Mouse (Mus musculus): ENCODE measurements around the gene Alg1. TPM values are rescaled to one million over a fixed set of nuclear protein-coding genes. Genes with fewer than 3 reads are reported as not detected.
"Not testable (repeated sequence)": the region's sequence is repeated elsewhere in the genome, so short reads cannot be mapped to it uniquely, and the experiment has no call there.

Alg1 gene
- polyA plus RNA-seq, 1 experiment from 2014 or later, result 16.9 TPM

GRCm38 (mm10) chr16:5212150-5212549, 21.3 kb upstream of the Alg1 start:
- TF ChIP-seq EP300 (IDR thresholded peaks at IDR 0.05; ENCODE audit: low read depth), result no peak
- no peak for TF ChIP-seq CTCF (IDR thresholded peaks at IDR 0.05; ENCODE audit: low read depth)
- no peak for DNase-seq
- no peak overlapping the region for H3K27ac ChIP-seq (ENCODE audit: low read depth)
- H3K9me3 ChIP-seq (ENCODE audit: low read length), result no peaks in the 10 kb centered on the region
- no peaks in the 10 kb centered on the region for H3K4me1 ChIP-seq (ENCODE audit: insufficient read depth)
- no peaks in the 10 kb centered on the region for H3K27me3 ChIP-seq (ENCODE audit: insufficient read depth, low read length)
- ATAC-seq, result no peak
- H3K36me3 ChIP-seq (replicated peaks; ENCODE audit: insufficient read depth, low read length), result no peaks in the 10 kb centered on the region
- H3K4me2 ChIP-seq (ENCODE audit: low read depth, low read length), result no peak overlapping the region
- H3K4me3 ChIP-seq (ENCODE audit: low read depth, low read length), result no peak overlapping the region
- H3K9ac ChIP-seq (replicated peaks), result no peak overlapping the region
- WGBS (ENCODE audit: insufficient replicate concordance), result 77% methylated on average over 3 of the region's 3 CpGs

- TF ChIP-seq CTCF (IDR thresholded peaks at IDR 0.05; ENCODE audit: low read depth) (no peak), EP300 (IDR thresholded peaks at IDR 0.05; ENCODE audit: low read depth) (no peak)
- ATAC-seq, result no peak
- no peak overlapping the region for H3K4me2 ChIP-seq (ENCODE audit: low read depth, low read length)
Observed at GRCm38 (mm10) chr16:5214126-5214525, 19.3 kb upstream of the Alg1 start.

DNA sequence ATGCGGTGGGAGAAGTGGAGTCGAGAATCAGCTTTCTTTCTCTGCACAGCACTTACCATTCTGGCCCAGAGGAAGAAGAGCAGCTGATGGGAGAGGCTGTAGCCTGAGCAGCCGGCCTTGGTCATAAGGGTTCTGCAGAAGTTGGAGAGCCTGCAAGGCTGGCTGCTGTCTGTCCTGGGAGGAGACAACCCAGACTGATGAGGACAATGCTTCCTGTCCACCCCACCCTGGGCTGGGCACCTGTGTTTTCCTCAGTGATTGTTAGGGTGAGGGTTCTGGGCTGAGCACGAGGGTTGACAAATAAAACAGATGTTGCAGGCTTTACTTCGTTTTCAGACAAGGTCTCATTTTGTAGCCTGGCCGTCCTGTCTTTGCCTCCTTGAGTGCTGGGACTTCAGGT, 16.7 kb upstream of the Alg1 start:
- no peak overlapping the region for H3K4me2 ChIP-seq (ENCODE audit: low read depth, low read length)
- TF ChIP-seq CTCF (IDR thresholded peaks at IDR 0.05; ENCODE audit: low read depth) (no peak), EP300 (IDR thresholded peaks at IDR 0.05; ENCODE audit: low read depth) (no peak)
- 54% methylated on average over 6 of the region's 6 CpGs for WGBS (ENCODE audit: insufficient replicate concordance)
- no peaks in the 10 kb centered on the region for H3K36me3 ChIP-seq (replicated peaks; ENCODE audit: insufficient read depth, low read length)
- DNase-seq (no peak), ATAC-seq (no peak)
- H3K9ac ChIP-seq (replicated peaks), result no peak overlapping the region
- H3K27me3 ChIP-seq (ENCODE audit: insufficient read depth, low read length), result no peaks in the 10 kb centered on the region
- H3K4me3 ChIP-seq (ENCODE audit: low read depth, low read length), result no peak overlapping the region
- H3K27ac ChIP-seq (ENCODE audit: low read depth), result no peak overlapping the region
- H3K9me3 ChIP-seq (ENCODE audit: low read length), result no peaks in the 10 kb centered on the region
- no peaks in the 10 kb centered on the region for H3K4me1 ChIP-seq (ENCODE audit: insufficient read depth)

More at GRCm38 (mm10) chr16:5214126-5214525, 19.3 kb upstream of the Alg1 start:
- WGBS (ENCODE audit: insufficient replicate concordance), result 90% methylated on average over 2 of the region's 2 CpGs
- no peaks in the 10 kb centered on the region for H3K4me1 ChIP-seq (ENCODE audit: insufficient read depth)
- H3K27ac ChIP-seq (ENCODE audit: low read depth), result no peak overlapping the region
- DNase-seq, result no peak
- H3K36me3 ChIP-seq (replicated peaks; ENCODE audit: insufficient read depth, low read length), result no peaks in the 10 kb centered on the region
- H3K4me3 ChIP-seq (ENCODE audit: low read depth, low read length), result no peak overlapping the region
- H3K9ac ChIP-seq (replicated peaks), result no peak overlapping the region
- no peaks in the 10 kb centered on the region for H3K27me3 ChIP-seq (ENCODE audit: insufficient read depth, low read length)
- H3K9me3 ChIP-seq (ENCODE audit: low read length), result no peaks in the 10 kb centered on the region

DNA sequence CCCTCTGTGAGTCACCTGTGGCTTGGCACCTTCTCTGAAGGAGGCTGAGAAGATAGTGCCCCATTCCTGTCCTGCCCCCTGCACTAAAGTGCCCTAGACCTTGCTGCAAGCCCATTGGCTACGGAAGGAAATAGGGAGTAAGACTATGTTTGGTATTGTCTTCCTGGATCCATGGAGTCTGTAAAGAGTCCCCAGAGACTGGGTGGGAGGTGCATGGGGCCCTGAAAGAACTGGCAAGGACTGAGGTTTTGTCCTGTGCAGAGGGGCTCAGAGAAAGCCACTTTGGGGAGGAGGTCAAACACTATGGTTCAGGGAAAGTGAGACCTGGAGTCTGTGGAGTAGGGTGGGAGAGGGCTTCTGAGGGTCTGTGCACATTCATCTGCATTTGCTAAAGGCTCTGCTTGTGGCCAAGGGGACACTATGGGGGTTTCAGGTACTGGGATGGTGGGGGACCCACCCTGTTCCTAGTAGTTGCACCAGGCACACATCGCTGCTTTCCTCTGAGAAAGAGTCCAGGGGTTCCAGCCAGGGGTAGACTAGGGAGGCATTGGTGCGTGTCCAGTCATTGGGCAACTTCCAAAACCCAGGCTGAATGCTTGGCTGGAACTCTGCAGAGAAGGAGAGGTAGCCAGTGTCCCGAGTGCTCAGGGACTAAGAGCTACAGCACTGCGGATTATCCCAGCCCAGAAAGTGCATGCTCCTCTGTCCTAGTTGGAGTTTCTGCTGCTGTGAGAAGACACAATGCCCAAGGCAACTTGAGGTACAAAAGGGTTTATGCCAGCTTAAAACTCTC, 15.9 kb upstream of the Alg1 start:
- Histone ChIP-seq H3K4me2 (ENCODE audit: low read depth, low read length) (no peak overlapping the region), H3K27ac (ENCODE audit: low read depth) (no peak overlapping the region), H3K27me3 (ENCODE audit: insufficient read depth, low read length) (no peaks in the 10 kb centered on the region), H3K4me1 (ENCODE audit: insufficient read depth) (no peaks in the 10 kb centered on the region), H3K4me3 (ENCODE audit: low read depth, low read length) (no peak overlapping the region), H3K36me3 (replicated peaks; ENCODE audit: insufficient read depth, low read length) (no peaks in the 10 kb centered on the region), H3K9ac (replicated peaks) (no peak overlapping the region), H3K9me3 (ENCODE audit: low read length) (no peaks in the 10 kb centered on the region)
- no peak for DNase-seq
- WGBS (ENCODE audit: insufficient replicate concordance), result 66% methylated on average over 5 of the region's 5 CpGs
- ATAC-seq, result no peak
- TF ChIP-seq EP300 (IDR thresholded peaks at IDR 0.05; ENCODE audit: low read depth), result no peak

DNA sequence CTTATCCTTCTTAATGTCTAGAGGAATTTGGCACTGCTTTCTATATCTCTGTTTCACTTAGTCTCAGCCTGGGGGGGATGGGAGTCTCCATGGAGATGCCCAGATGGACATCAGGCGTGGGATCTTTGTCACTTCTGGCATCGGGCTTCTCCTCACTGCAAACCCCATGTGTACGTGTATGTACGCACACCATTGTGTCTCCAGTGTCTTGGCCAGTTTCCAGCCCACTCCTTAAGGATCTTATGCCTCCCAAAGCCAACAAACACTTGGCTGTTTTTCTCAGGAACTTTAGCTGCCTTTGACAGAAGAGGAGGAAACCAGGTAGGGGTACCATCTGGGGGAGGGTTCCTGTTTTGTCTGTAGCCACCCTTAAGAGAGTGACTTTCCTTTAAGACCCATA, 12.0 kb upstream of the Alg1 start:
- Histone ChIP-seq H3K4me2 (ENCODE audit: low read depth, low read length) (no peak overlapping the region), H3K9ac (replicated peaks) (no peak overlapping the region), H3K27me3 (ENCODE audit: insufficient read depth, low read length) (no peaks in the 10 kb centered on the region), H3K9me3 (ENCODE audit: low read length) (no peaks in the 10 kb centered on the region), H3K4me3 (ENCODE audit: low read depth, low read length) (no peak overlapping the region), H3K4me1 (ENCODE audit: insufficient read depth) (no peaks in the 10 kb centered on the region), H3K27ac (ENCODE audit: low read depth) (no peak overlapping the region), H3K36me3 (replicated peaks; ENCODE audit: insufficient read depth, low read length) (no peaks in the 10 kb centered on the region)
- TF ChIP-seq CTCF (IDR thresholded peaks at IDR 0.05; ENCODE audit: low read depth), result no peak
- no peak for TF ChIP-seq EP300 (IDR thresholded peaks at IDR 0.05; ENCODE audit: low read depth)
- no peak for ATAC-seq
- DNase-seq, result no peak
- WGBS (ENCODE audit: insufficient replicate concordance), result 55% methylated on average over 4 of the region's 4 CpGs

GRCm38 (mm10) chr16:5222140-5222539, 11.3 kb upstream of the Alg1 start, which contains the start of gene AU021092:
Gene AU021092, minus strand, starts transcription at chr16:5222299.
- Histone ChIP-seq H3K27me3 (ENCODE audit: insufficient read depth, low read length) (no peaks in the 10 kb centered on the region), H3K4me3 (ENCODE audit: low read depth, low read length) (no peak within 1 kb of the TSS), H3K4me2 (ENCODE audit: low read depth, low read length) (no peak within 1 kb of the TSS), H3K27ac (ENCODE audit: low read depth) (no peak within 1 kb of the TSS), H3K4me1 (ENCODE audit: insufficient read depth) (no peaks in the 10 kb centered on the region), H3K36me3 (replicated peaks; ENCODE audit: insufficient read depth, low read length) (no peaks in the 10 kb centered on the region), H3K9me3 (ENCODE audit: low read length) (no peaks in the 10 kb centered on the region), H3K9ac (replicated peaks) (no peak within 1 kb of the TSS)
- WGBS (ENCODE audit: insufficient replicate concordance), result 52% methylated on average over 6 of the region's 6 CpGs
- DNase-seq (no peak), ATAC-seq (no peak)
- no peak for TF ChIP-seq EP300 (IDR thresholded peaks at IDR 0.05; ENCODE audit: low read depth)
- no peak for TF ChIP-seq CTCF (IDR thresholded peaks at IDR 0.05; ENCODE audit: low read depth)

GRCm38 (mm10) chr16:5226534-5226933, 6.9 kb upstream of the Alg1 start:
- not testable (repeated sequence) for DNase-seq, ATAC-seq

DNA sequence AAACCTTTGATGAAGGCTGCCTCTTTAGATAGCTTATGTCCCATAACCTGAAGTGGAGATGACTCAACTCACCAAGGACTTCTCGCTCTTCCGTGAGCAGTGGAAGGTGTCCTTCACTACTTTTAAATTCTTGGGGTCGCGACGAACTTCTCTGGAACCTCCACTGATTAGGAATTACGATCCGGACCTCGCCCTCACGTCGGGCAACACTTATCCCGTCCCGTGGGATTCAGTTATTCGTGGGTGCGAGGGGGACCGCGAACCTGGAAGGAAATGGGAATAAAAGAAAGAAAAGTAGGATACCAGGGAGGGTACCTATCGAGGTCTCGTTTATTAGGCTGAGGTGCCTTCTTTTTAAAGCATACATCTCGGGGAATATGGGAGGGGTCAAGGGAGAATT, 5.9 kb upstream of the Alg1 start:
- not testable (repeated sequence) for H3K36me3 ChIP-seq (replicated peaks; ENCODE audit: insufficient read depth, low read length); H3K27me3 ChIP-seq (ENCODE audit: insufficient read depth, low read length); H3K4me3 ChIP-seq (ENCODE audit: low read depth, low read length); H3K27ac ChIP-seq (ENCODE audit: low read depth); ATAC-seq; H3K9me3 ChIP-seq (ENCODE audit: low read length); H3K9ac ChIP-seq (replicated peaks); H3K4me2 ChIP-seq (ENCODE audit: low read depth, low read length); DNase-seq; H3K4me1 ChIP-seq (ENCODE audit: insufficient read depth)
- 71% methylated on average over 19 of the region's 19 CpGs for WGBS (ENCODE audit: insufficient replicate concordance)

More at GRCm38 (mm10) chr16:5226534-5226933, 6.9 kb upstream of the Alg1 start:
- WGBS (ENCODE audit: insufficient replicate concordance), result 14% methylated on average over 1 of the region's 1 CpGs
- H3K27me3 ChIP-seq (ENCODE audit: insufficient read depth, low read length); H3K36me3 ChIP-seq (replicated peaks; ENCODE audit: insufficient read depth, low read length); H3K9ac ChIP-seq (replicated peaks); H3K27ac ChIP-seq (ENCODE audit: low read depth); H3K9me3 ChIP-seq (ENCODE audit: low read length); H3K4me2 ChIP-seq (ENCODE audit: low read depth, low read length); H3K4me1 ChIP-seq (ENCODE audit: insufficient read depth); H3K4me3 ChIP-seq (ENCODE audit: low read depth, low read length): not testable (repeated sequence)

DNA sequence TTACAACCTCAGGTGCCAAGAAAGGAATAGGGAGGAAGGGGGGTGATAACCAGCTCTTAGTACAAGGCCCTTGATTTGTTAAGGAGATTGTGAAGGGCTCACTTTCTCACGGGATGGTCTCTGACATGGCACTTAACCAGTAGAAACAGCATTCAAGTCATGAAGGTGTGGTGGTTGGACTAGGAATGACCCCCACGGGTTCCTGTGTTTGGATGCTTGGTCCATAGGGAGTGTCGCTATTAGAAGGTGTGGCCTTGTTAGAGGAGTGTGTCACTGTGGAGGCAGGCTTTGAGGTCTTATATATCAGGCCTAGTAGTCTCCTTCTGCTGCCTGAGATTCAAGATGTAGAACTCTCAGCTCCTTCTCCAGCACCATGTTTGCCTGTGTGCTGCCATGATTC, 5.3 kb upstream of the Alg1 start:
- not testable (repeated sequence) for H3K27ac ChIP-seq (ENCODE audit: low read depth); DNase-seq; H3K4me1 ChIP-seq (ENCODE audit: insufficient read depth); H3K9ac ChIP-seq (replicated peaks); H3K4me3 ChIP-seq (ENCODE audit: low read depth, low read length); H3K4me2 ChIP-seq (ENCODE audit: low read depth, low read length); ATAC-seq; H3K27me3 ChIP-seq (ENCODE audit: insufficient read depth, low read length); H3K9me3 ChIP-seq (ENCODE audit: low read length); H3K36me3 ChIP-seq (replicated peaks; ENCODE audit: insufficient read depth, low read length)
- 76% methylated on average over 3 of the region's 3 CpGs for WGBS (ENCODE audit: insufficient replicate concordance)

Measured in liver, postnatal 0 days (tissue).